ENCODE assay signal across 8 mouse cellular contexts in genomic region chr15:83149196-83150072, GRCm38 (mm10). TPM values are rescaled to one million over a fixed set of nuclear protein-coding genes. Genes with fewer than 3 reads are reported as not detected.
DNase-seq lines count a peak whose midpoint lies in the region; ATAC-seq and TF ChIP-seq lines count a peak whose summit lies in the region.

Gene Poldip3, minus strand, starts transcription at chr15:83149384.

- H3K4me2 ChIP-seq in embryonic facial prominence, embryonic 14.5 days (ENCODE audit: low read depth, low read length), result peak within 1 kb of the TSS; percentile 91
- H3K4me2 ChIP-seq in limb, embryonic 14.5 days (replicated peaks; ENCODE audit: low read depth, low read length, severe bottlenecking), result peak within 1 kb of the TSS; percentile 82
- peak within 1 kb of the TSS; percentile 80 for H3K4me2 ChIP-seq in midbrain, postnatal 0 days (ENCODE audit: low read depth, low read length, poor library complexity, severe bottlenecking)

- under 1% methylated on average over 50 of the region's 56 CpGs for WGBS in embryonic facial prominence, embryonic 14.5 days
- under 1% methylated on average over 50 of the region's 56 CpGs for WGBS in limb, embryonic 14.5 days
- WGBS in midbrain, postnatal 0 days, result under 1% methylated on average over 56 of the region's 56 CpGs

- no peaks in the 10 kb centered on the region for H3K27me3 ChIP-seq in embryonic facial prominence, embryonic 14.5 days (replicated peaks; ENCODE audit: control insufficient read depth, insufficient read depth, low read length)
- no peaks in the 10 kb centered on the region for H3K27me3 ChIP-seq in limb, embryonic 14.5 days (ENCODE audit: control insufficient read depth, insufficient read depth, low read length)
- H3K27me3 ChIP-seq in midbrain, postnatal 0 days (ENCODE audit: insufficient read depth, low read length), result no peaks in the 10 kb centered on the region

- peak within 1 kb of the TSS; percentile 98 for H3K27ac ChIP-seq in embryonic facial prominence, embryonic 14.5 days (replicated peaks; ENCODE audit: low read depth, low read length)
- H3K27ac ChIP-seq in limb, embryonic 14.5 days (replicated peaks; ENCODE audit: low read depth, low read length), result peak within 1 kb of the TSS; percentile 98
- peak within 1 kb of the TSS; percentile 99 for H3K27ac ChIP-seq in midbrain, postnatal 0 days (ENCODE audit: low read depth, low read length)

- peak; percentile 97 for DNase-seq in 3T3-L1 (ENCODE audit: low read depth, low spot score)
- peak; percentile 91 to 98 for DNase-seq in adrenal gland, postnatal 4 days (ENCODE audit: low spot score in 2 of 2)
- peak; percentile 99 for DNase-seq in embryonic facial prominence, embryonic 14.5 days (ENCODE audit: low spot score)
- DNase-seq in heart, adult 8-10 months (ENCODE audit: low spot score), result peak; percentile 99
- peak; percentile 99 for DNase-seq in kidney, adult 9 months
- DNase-seq in limb, embryonic 14.5 days (ENCODE audit: low spot score), result peak; percentile 98
- peak; percentile 99 for DNase-seq in midbrain, postnatal 0 days (ENCODE audit: low spot score)
- DNase-seq in spleen, postnatal 14 days (ENCODE audit: low spot score in 2 of 2), result peak; percentile 97 to 98

- H3K9ac ChIP-seq in embryonic facial prominence, embryonic 14.5 days (ENCODE audit: low read depth, low read length), result peak within 1 kb of the TSS; percentile 98
- H3K9ac ChIP-seq in limb, embryonic 14.5 days (ENCODE audit: low read depth, low read length, severe bottlenecking), result peak within 1 kb of the TSS; percentile 97
- peak within 1 kb of the TSS; percentile 93 for H3K9ac ChIP-seq in midbrain, postnatal 0 days (replicated peaks; ENCODE audit: low read length, poor library complexity, severe bottlenecking)

- peak within 1 kb of the TSS; percentile 93 for H3K4me3 ChIP-seq in embryonic facial prominence, embryonic 14.5 days (ENCODE audit: low read depth, low read length)
- peak within 1 kb of the TSS; percentile 93 for H3K4me3 ChIP-seq in limb, embryonic 14.5 days (replicated peaks; ENCODE audit: low read length)
- H3K4me3 ChIP-seq in midbrain, postnatal 0 days (ENCODE audit: low read depth, low read length), result peak within 1 kb of the TSS; percentile 91

- TF ChIP-seq CTCF in midbrain, postnatal 0 days (IDR thresholded peaks at IDR 0.05), result no peak

- no peaks in the 10 kb centered on the region for H3K9me3 ChIP-seq in embryonic facial prominence, embryonic 14.5 days (ENCODE audit: control insufficient read depth, low read length)
- H3K9me3 ChIP-seq in limb, embryonic 14.5 days (ENCODE audit: control insufficient read depth, low read length), result no peaks in the 10 kb centered on the region
- H3K9me3 ChIP-seq in midbrain, postnatal 0 days (ENCODE audit: low read length), result no peaks in the 10 kb centered on the region

- TF ChIP-seq POLR2A in limb, embryonic 14.5 days (IDR thresholded peaks at IDR 0.05; ENCODE audit: borderline replicate concordance, extremely low read depth, insufficient read depth, insufficient read length), result peak; percentile 97; the same call in 1 of the 2 replicates

- ATAC-seq in embryonic facial prominence, embryonic 14.5 days (ENCODE audit: low read depth), result peak; percentile 93
- ATAC-seq in limb, embryonic 14.5 days (ENCODE audit: low FRiP score, low read depth), result peak; percentile 94
- peak; percentile 94 for ATAC-seq in midbrain, postnatal 0 days (ENCODE audit: low FRiP score)

- H3K36me3 ChIP-seq in embryonic facial prominence, embryonic 14.5 days (ENCODE audit: control insufficient read depth, insufficient read depth, low read length), result peaks cover 33% of the 10 kb centered on the region
- peaks cover 30% of the 10 kb centered on the region for H3K36me3 ChIP-seq in limb, embryonic 14.5 days (ENCODE audit: control insufficient read depth, insufficient read depth, low read length)
- peaks cover 19% of the 10 kb centered on the region for H3K36me3 ChIP-seq in midbrain, postnatal 0 days (ENCODE audit: insufficient read depth, low read length)

- H3K4me1 ChIP-seq in embryonic facial prominence, embryonic 14.5 days (ENCODE audit: control insufficient read depth, insufficient read depth, low read length), result peaks cover 11% of the 10 kb centered on the region; the same call in 1 of the 2 replicates
- peaks cover 7% of the 10 kb centered on the region for H3K4me1 ChIP-seq in limb, embryonic 14.5 days (ENCODE audit: control insufficient read depth, insufficient read depth, low read length)
- H3K4me1 ChIP-seq in midbrain, postnatal 0 days (ENCODE audit: insufficient read depth, low read length), result 0 out of 2 replicates have a peak, but pooled peaks cover 4% of the 10 kb centered on the region

RNA-seq across cellular contexts. Expression of gene Poldip3, which starts in this region (rescaled TPM):
- total RNA-seq in adrenal gland, postnatal 4 days (2021), result 100 to 1,000 TPM; 148 to 152 TPM
- polyA plus RNA-seq in embryonic facial prominence, embryonic 14.5 days (2014; fragmentation: Nextera tagmentation; extraction: Ambion mirVana), result 126 and 151 TPM in 2 replicates
- total RNA-seq in heart, adult 8-10 months (2022), result 10 to 100 TPM; 23.5 to 27.1 (median 26.2) TPM
- polyA plus RNA-seq in limb, embryonic 14.5 days (2012; rRNA removed), result 88.2 and 94.3 TPM in 2 replicates
- polyA plus RNA-seq in limb, embryonic 14.5 days (2014; fragmentation: Nextera tagmentation; extraction: Ambion mirVana), result 150 and 154 TPM in 2 replicates
- 93.3 and 114 TPM in 2 replicates for total RNA-seq in midbrain, postnatal 0 days (2014; rRNA removed)
- 108 and 110 TPM in 2 replicates for polyA plus RNA-seq in midbrain, postnatal 0 days (2015; fragmentation: Nextera tagmentation; extraction: Ambion mirVana)

Comparison
In these comparisons a context has a peak if more than half of its experiments do, and no peak if none do; other contexts are left out.
1. Peak in every context shown above with its lines: DNase-seq, ATAC-seq, H3K4me3 ChIP-seq and H3K27ac ChIP-seq.